Mouse (Mus musculus) MEL (cell line): Measurements from ENCODE around the gene Ranbp10.

Experiments used
- CHD1 ChIP-seq: IDR thresholded peaks from 2 replicates; pipeline ENCODE4 v1.6.1; 2012; ENCODE audit warnings: low read depth, mild to moderate bottlenecking, inconsistent platforms, low read length, improper control_type of control experiment
- CTCF ChIP-seq, 3 experiments: IDR thresholded peaks in 2 of 3; conservative IDR thresholded peaks in 1 of 3; 2 replicates each; pipeline ENCODE4 v1.5.1; 2011 to 2012; ENCODE audit warnings: low read length in 3 of 3, low read depth in 2 of 3, mild to moderate bottlenecking in 2 of 3, improper control_type of control experiment in 1 of 3, inconsistent platforms in 1 of 3, mixed read lengths in 1 of 3, moderate library complexity in 1 of 3; ENCODE audit not compliant: control insufficient read depth in 1 of 3, insufficient read depth in 1 of 3, poor library complexity in 1 of 3, severe bottlenecking in 1 of 3
- E2F4 ChIP-seq: IDR thresholded peaks from 2 replicates; pipeline ENCODE4 v1.6.1; 2011; ENCODE audit warnings: low read depth, low read length, improper control_type of control experiment, borderline replicate concordance
- HCFC1 ChIP-seq: IDR thresholded peaks from 2 replicates; pipeline ENCODE4 v1.6.1; 2012; ENCODE audit warnings: low read depth, mild to moderate bottlenecking, inconsistent platforms, low read length, improper control_type of control experiment, moderate library complexity
- JUND ChIP-seq: IDR thresholded peaks from 2 replicates; pipeline ENCODE4 v1.6.1; 2011; ENCODE audit warnings: low read depth, mild to moderate bottlenecking, improper control_type of control experiment, low read length
- MEF2A ChIP-seq: IDR thresholded peaks from 2 replicates; pipeline ENCODE4 v1.6.1; 2014; ENCODE audit warnings: low read depth, mild to moderate bottlenecking, inconsistent platforms, low read length, improper control_type of control experiment; ENCODE audit not compliant: poor library complexity, insufficient replicate concordance, severe bottlenecking; ENCODE audit errors: extremely low read depth
- NELFE ChIP-seq: IDR thresholded peaks from 2 replicates; pipeline ENCODE4 v1.6.1; 2011; ENCODE audit warnings: low read depth, low read length, improper control_type of control experiment
- POLR2A ChIP-seq, 2 experiments: IDR thresholded peaks; 2 replicates each; pipeline ENCODE4 v1.6.1; 2011 to 2012; ENCODE audit warnings: low read length in 2 of 2, mild to moderate bottlenecking in 2 of 2, control low read depth in 1 of 2, improper control_type of control experiment in 1 of 2, low read depth in 1 of 2, moderate library complexity in 1 of 2; ENCODE audit not compliant: control insufficient read depth in 1 of 2, insufficient read depth in 1 of 2, poor library complexity in 1 of 2
- RCOR1 ChIP-seq: IDR thresholded peaks from 2 replicates; pipeline ENCODE4 v1.6.1; 2012; ENCODE audit warnings: low read depth, mild to moderate bottlenecking, inconsistent platforms, low read length, improper control_type of control experiment
- SMC3 ChIP-seq: IDR thresholded peaks from 2 replicates; pipeline ENCODE4 v1.6.1; 2011; ENCODE audit warnings: low read depth, low read length, improper control_type of control experiment
- TBP ChIP-seq: IDR thresholded peaks from 2 replicates; pipeline ENCODE4 v1.8.0; 2011; ENCODE audit warnings: low read depth, low read length, improper control_type of control experiment
- USF2 ChIP-seq, 2 experiments: IDR thresholded peaks; 2 replicates each; pipeline ENCODE4 v1.6.1; 2011 to 2012; ENCODE audit warnings: improper control_type of control experiment in 2 of 2, low read length in 2 of 2, borderline replicate concordance in 1 of 2, inconsistent platforms in 1 of 2, low read depth in 1 of 2, mild to moderate bottlenecking in 1 of 2; ENCODE audit not compliant: insufficient read depth in 1 of 2
- ZNF384 ChIP-seq: IDR thresholded peaks from 2 replicates; pipeline ENCODE4 v1.6.1; 2012; ENCODE audit warnings: low read depth, mild to moderate bottlenecking, inconsistent platforms, low read length, improper control_type of control experiment

GRCm38 (mm10) chr8:105805346-105805745, 21.8 kb downstream of the Ranbp10 start:
- TF ChIP-seq POLR2A (IDR thresholded peaks at IDR 0.05; ENCODE audit: control insufficient read depth in 1 of 2, insufficient read depth in 1 of 2, low read depth in 1 of 2, low read length in 2 of 2, poor library complexity in 1 of 2) = no peak
- no peak for TF ChIP-seq USF2 (IDR thresholded peaks at IDR 0.05; ENCODE audit: borderline replicate concordance in 1 of 2, insufficient read depth in 1 of 2, low read depth in 1 of 2, low read length in 2 of 2)
- TF ChIP-seq CTCF (IDR thresholded peaks at IDR 0.05 in 2 of 3, conservative IDR thresholded peaks at IDR 0.05 in 1 of 3; ENCODE audit: control insufficient read depth in 1 of 3, insufficient read depth in 1 of 3, low read depth in 2 of 3, low read length in 3 of 3, poor library complexity in 1 of 3, severe bottlenecking in 1 of 3) = no peak
- TF ChIP-seq JUND = no peak
- TF ChIP-seq E2F4 = no peak
- no peak for TF ChIP-seq SMC3
- no peak for TF ChIP-seq MEF2A
- no peak for TF ChIP-seq ZNF384
- no peak for TF ChIP-seq HCFC1
- no peak for TF ChIP-seq TBP
- TF ChIP-seq NELFE = no peak
- no peak for TF ChIP-seq CHD1
- no peak for TF ChIP-seq RCOR1
